Mouse (Mus musculus) E14TG2a.4 (cell line): Measurements from ENCODE around the gene Dpp6.

Source experiments
- CTCF ChIP-seq: conservative IDR thresholded peaks from 2 replicates; pipeline ENCODE4 v1.5.1; 2014; ENCODE audit warnings: low read length
- NANOG ChIP-seq: IDR thresholded peaks from 2 replicates; pipeline ENCODE4 v1.6.1; 2014; ENCODE audit warnings: borderline replicate concordance, low read length, mixed read lengths

DNA sequence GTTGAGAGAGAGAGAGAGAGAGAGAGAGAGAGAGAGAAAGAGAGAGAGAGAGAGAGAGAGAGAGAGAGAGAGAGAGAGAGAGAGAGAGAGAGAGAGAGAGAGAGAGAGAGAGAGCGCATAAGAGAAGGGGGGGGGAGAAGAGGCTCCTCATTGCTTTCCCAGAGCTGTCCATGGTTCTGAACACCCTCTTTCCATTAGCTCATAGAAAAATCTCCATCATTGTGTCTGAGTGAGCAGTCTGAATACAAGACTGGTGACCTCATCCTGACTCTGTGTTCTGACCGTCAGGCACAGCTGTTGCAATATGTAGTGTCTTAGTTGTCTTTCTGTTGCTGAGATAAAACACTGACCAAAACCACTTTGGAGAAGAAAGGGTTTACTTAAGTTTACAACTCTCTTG is 235.4 kb downstream of the Dpp6 start:
- no peak for TF ChIP-seq CTCF
- no peak for TF ChIP-seq NANOG
